Mouse (Mus musculus) G1E-ER4 (cell line): ENCODE data around the gene Tnn. TPM values are rescaled to one million over a fixed set of nuclear protein-coding genes. Genes with fewer than 3 reads are reported as not detected.

Experiments used
- GATA1 ChIP-seq: IDR thresholded peaks from one replicate; pipeline ENCODE4 v1.8.0; 2012; ENCODE audit warnings: low read length, inconsistent platforms
- polyA plus RNA-seq: library from polyadenylated mRNA; stranded (reverse); fragments of >175 nt; gene quantifications from 2 replicates; pipeline ENCODE4 v1.2.3, GENCODE M21; 2012

The Tnn gene
- polyA plus RNA-seq, 1 experiment = not detected

DNA sequence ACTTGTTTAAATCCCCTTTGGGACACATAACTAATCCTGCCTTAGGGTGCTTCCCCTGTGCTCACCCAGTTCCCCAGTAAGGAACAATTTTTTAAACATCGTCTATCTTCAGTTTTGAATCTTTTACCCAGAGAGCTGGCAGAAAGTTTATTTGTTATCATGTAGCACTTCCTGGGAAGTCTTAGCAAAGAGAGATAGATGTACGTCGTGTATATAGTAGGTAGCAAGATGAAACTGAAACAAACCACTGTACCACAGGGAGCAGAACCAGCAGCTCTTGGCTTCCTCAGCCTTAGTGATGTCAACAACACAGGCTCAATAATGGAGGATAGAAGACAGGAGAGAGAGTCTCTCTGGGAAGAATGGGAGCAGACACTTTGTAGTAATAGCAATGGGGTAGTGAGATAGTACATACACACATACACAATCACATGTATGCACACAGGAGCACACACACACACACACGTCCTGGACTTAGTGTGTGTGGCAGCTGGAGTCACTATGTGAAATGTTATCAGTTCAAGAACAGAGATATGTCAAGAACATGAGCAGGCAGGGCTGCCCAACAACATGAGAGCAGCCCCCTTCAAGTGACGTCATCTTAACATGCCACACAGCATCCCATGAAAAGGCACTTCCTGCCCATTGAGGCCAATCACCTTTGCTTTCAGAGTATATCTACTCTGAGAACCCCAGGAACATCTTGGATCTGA is 98.9 kb downstream of the Tnn start:
- TF ChIP-seq GATA1 = no peak

DNA sequence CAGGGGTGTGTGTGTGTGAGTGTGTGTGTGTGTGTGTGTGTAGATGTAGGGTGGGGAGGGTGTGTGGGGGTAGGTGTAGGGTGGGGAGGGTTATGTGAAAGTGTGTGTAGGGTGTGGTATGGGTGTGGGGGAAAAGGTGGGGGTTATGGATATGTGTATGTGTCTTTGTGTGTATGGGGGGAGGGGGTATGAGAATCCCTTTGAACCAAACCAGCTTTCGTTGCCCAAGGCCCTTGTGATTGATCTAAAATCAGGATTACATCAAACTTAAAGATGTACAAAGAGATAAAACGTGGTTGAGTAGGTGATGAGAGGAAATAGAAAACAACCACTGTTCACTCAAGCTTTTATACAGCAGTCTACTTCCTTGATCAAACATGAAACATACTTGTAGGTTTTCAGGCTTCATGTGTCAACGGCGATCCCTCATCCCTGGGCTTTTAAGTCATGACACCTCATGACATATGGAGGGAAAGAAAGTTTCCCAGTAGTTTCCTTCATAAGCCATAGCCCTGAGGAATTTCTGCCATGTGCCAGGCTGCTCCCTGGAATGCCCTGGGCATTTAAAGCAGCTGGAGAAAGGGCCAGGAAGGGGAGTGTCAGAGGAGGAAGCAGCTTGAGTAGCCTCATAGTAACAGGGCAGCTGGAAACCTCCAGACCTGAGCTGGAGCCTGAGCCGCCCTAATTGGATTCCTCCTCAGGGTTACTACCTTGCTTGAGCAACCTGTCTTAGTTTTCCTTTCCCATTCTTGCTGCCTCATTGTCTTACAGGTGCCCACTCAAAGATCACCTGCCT is 99.7 kb downstream of the Tnn start:
- TF ChIP-seq GATA1 = no peak

DNA sequence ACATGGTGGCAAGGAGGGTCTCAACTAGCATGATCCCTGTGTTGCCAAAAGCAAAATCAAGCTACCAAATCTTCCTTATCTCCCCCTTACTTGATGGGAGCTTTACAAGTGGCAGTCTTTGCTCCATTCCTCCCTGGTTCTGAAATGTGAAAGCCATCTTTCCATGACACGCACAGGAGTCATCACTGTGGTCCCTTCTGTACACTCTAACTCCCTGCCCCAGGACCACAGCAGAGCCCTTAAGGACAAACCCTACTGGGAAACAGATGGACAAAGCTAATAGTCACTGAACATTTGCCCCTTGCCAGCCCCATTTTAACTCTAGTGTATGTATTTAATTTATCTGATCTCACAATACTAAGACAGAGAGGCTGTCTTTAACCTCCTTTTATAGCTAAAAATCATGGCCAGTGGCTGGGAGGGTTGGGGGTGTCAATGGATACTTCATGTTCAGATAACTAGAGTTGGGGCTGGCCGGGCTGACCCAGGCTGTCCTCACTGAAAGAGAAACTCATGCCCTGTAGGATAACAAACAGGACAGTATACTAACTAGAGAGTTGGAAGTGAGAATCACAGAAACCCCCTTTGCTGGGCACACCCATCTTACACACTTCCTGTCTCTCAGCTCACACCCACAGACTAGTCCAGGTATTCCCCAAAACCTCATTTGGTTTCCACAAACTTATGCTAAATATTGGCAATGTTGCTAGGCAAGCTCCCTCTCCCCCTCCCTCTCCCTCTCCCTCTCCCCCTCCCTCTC is 100.6 kb downstream of the Tnn start:
- no peak for TF ChIP-seq GATA1

DNA sequence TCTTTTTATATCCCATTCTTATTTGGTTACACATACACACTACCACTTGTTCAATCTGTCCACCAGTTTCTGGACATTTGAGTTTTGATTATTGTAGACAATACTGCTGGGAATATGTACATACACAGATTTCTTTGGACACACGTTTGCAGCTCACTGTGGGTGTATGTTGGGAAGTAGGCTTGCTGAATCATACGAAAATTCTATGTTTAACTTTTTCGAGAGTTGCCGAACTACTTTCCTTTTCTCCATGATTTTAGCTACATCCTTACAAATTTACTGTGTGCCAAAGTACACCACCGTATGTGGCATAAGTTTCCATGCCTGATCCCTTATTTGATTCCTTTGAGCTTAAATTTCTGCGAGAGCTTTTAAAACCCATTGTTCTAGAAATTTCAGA is 102.5 kb downstream of the Tnn start:
- no peak for TF ChIP-seq GATA1

DNA sequence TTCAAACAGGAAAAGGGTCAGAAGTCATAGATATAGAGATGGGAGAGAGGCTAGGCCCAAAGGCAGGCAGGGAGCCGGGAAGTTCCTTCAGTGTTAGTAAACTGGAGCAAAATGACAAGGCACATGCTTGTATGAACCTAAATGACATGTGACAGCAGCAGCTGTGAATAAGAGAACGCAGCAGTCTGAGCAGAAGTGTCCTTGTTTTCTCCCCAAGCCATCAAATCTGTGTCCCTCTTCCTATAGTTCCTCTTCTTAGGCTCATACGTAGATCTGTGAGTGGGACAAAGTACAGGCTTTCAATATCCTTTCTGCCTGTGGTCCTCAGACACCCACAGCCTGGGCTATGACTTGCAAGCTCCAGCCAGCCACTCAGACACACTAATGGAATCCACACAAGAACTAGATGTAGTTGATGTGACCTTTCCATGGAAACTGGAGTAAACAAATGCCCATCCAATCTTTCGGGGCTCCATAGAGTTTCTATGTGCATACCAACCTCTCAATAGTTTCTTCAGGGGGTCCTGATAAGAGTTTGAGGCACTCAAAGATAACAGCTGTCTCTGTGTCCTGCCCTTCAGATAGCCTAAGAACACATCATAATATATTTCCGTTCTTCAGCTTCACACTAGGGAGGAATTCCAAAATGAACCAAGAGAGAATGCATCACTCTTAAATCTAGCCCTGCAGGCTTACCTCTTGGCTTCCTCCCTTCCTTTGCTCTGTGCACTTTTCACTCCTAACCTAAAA is 104.1 kb downstream of the Tnn start:
- no peak for TF ChIP-seq GATA1

DNA sequence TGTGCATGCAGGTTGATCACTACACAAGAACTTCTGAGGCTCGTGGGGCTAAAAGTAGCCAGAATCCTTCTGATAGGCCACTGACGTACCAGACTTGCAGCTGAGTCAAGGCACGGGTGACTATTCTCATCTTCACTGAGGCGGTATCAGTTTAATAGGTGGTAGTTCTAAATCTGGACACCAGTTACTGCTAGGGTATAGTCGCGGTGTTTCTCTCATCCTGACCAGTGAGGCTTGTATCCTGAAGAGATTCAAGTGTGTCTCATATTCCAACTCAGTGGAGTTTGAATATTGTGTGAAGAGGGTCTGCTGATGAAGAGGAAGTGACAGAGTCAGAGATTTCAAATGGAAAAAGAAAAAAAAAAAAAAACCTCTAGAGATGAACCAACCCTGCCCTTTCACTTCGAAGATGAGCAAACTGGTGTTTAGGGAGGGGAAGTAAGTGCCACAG is 105.9 kb downstream of the Tnn start:
- TF ChIP-seq GATA1 = no peak

DNA sequence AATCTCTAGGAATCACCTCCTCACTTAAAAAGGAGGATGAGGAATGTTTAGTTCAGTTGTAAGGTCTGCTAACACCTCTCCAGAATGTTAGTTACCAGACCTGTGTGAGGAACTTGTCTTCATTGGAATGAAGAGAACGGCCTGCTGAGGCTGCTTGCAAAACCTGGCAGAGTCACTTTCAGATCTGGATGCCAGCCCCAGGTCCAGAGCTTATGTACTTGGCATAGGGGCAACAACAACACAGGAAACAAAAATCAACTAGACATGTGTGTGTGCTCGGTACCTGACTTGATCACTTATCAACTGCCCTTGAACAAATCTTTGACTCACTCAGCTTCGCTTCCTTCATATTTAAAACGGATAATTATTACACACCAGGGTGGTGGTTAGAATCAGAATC is 106.6 kb downstream of the Tnn start:
- TF ChIP-seq GATA1 = no peak

DNA sequence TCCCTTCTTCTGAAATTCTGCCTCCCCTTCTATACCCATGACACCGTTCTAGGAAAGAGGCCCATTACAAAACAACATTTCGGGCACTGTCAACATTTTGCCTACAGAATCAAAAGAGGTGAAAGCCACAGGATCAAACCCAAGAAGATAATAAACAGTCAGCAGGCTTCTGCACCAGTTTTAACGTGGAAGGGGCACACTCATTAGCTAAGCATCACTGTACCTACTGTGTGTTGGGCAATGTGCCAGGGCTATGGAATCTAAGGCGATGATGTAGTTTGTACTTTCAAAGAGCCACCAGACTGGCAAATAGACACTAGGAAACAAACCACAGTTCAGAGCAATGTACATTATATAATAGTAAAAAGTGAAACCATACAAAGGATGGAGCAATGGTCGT is 107.4 kb downstream of the Tnn start:
- TF ChIP-seq GATA1 = no peak

DNA sequence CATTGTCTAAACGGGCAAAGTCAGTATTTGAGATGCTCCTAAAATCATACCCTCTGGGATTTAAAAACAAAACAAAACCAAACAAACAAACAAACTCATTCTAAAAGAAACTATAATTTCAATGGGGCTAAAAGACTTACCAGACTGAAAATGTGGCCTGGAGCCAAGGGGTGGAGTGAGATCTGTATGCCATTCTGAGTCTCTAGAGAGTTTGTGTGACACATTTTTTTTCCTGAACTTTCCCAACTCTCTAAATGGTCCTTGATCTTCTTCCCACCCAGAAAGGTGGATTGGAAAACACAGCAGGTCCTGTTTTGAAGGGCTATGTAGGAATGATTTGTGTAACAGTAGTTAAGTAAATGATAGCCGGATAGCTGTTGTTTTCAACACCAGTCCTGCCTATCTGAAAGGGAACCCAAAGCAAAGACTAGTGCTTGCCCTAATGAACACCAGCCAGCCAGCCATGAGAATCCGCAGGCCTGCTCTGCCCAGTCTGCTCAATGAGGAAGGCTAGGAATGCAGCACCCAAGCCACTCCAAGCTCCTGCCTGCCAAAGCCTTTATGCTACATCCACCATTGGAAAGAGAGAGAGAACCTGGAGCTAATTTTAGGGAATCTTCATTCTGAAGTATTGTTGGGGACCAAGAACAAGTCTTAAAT is 108.2 kb downstream of the Tnn start:
- TF ChIP-seq GATA1 = no peak

DNA sequence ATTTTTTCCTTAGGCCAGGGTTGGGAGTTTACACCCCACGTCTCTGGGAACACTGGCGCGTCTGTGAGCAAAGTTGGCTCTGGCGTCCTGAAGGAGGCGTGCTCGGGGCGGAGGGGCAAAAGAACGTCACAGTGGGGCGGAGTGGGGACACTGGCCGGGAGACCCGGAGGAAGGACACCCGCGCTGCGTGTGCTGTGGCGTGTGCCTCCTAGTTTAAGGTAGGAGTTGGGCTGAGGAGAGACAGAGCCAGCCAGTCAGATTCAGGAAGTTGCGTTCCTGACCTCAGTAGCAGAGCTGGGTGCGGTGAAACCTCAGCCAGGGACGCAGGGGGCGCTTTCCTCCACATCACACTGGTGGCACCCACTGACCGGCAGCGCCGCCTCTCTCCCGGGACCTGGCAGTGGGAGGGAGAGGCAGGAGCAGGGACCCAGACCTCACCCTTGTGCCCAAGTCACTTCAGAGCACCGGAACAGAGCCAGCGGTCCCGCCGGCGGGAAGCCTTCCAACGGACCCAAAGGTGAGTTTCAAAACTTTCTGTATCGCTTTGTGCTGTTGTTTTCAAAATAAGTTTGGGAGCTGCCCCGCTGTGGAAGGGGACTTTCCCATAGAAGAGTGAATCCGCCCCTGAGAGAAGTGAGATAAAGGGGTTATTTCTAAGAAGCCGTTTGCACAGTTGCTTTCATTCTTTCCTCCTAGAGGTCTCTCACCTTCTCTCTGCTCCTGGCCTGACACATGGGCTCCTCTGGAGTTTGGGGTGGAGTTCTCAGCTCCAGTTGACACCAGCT is 109.0 kb downstream of the Tnn start, which contains the start of gene 4930523C07Rik:
TSS of gene 4930523C07Rik (plus strand) at position 146 of the 785 bp plus-strand sequence.
- no peak for TF ChIP-seq GATA1

DNA sequence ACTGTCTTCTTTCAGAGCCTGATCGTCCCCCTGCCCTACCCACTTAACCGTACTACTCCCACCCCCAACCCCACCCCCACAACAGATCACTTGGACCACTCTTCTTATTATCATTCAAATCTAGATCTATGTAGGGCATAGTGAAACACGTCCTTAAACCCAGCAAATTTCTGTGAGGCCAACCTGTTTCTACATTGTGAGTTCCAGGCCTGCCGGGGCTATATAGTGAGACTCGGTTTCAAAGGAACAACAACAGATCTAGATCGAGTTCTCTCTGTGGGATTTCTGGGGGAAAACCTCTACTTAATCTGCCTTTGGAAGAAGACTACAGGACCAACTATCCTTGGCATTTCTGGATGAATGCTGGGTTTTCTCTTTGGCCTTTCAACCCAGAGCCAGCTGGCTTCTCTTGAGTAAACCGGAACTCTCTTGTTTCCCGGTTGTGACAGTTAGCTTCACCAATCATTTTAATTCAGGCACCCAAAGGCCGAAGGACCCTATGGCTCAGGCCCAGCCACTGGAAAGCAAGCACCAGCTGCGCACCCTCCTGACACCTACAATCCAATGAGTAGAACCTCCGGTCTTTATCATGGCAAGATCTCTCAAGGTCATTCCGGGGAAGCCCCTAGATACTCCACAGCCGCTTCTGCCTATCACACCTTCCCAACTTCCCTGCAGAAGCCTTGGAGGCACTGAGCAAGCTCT is 110.0 kb downstream of the Tnn start:
- TF ChIP-seq GATA1 = no peak

DNA sequence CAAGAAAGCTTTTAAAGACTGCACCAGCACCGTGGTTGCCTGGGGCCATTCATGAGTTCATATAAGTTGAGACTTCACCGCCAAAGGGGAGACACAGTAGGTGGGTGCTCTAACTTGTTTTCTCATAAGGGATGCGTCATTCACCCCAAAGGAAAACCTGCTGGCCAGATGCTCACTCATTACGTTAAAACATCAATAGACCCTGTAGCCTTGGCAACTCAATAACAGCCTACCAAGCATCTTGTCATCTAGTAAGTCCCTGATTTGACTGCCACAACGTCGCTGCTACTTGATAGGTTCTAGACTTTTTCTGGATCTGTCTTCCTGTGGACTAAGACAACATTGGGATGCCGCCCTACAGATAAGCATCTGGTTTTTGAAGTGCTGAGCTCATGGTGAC is 111.0 kb downstream of the Tnn start:
- TF ChIP-seq GATA1 = no peak

DNA sequence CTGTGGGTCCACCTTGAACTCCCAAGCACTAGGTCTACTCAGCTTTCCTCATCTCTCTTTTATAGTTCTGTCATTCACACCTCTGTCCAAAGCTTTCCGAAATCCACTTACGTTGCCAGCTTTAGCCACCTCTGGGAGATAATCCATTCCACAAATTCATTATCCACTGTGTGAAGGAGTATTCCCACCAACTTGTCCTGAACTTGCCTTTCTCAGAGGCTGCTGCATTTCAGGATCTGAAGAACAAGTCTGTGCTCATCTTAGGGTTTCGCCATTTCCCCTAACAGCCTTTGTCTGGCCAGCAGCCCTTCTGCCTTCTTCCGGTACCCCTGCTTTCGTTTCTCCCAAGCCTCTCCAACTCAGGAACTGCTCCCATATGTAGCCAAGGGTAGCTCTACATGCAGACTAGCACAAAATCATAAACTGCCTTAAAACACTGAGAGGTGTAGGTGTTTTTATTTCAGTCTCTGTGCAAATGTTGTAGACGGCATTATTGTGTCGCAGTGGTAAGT is 112.1 kb downstream of the Tnn start:
- no peak for TF ChIP-seq GATA1
